Mouse (Mus musculus) kidney, adult 10 weeks (tissue): Measurements from ENCODE around the gene Slc25a25. TPM values are rescaled to one million over a fixed set of nuclear protein-coding genes. Genes with fewer than 3 reads are reported as not detected.

Experiments
- polyA plus RNA-seq: library from polyadenylated mRNA; stranded (reverse); fragments of 350-450 nt; fragmentation: Illumina TruSeq; extraction: RNeasy Lipid Tissue Mini Kit (QIAGEN cat#74804); gene quantifications from one replicate; pipeline ENCODE4 v1.2.3, GENCODE M21; 2014; ENCODE audit warnings: low read depth, low replicate concordance

Gene Slc25a25
- polyA plus RNA-seq = 16.5 TPM

DNA sequence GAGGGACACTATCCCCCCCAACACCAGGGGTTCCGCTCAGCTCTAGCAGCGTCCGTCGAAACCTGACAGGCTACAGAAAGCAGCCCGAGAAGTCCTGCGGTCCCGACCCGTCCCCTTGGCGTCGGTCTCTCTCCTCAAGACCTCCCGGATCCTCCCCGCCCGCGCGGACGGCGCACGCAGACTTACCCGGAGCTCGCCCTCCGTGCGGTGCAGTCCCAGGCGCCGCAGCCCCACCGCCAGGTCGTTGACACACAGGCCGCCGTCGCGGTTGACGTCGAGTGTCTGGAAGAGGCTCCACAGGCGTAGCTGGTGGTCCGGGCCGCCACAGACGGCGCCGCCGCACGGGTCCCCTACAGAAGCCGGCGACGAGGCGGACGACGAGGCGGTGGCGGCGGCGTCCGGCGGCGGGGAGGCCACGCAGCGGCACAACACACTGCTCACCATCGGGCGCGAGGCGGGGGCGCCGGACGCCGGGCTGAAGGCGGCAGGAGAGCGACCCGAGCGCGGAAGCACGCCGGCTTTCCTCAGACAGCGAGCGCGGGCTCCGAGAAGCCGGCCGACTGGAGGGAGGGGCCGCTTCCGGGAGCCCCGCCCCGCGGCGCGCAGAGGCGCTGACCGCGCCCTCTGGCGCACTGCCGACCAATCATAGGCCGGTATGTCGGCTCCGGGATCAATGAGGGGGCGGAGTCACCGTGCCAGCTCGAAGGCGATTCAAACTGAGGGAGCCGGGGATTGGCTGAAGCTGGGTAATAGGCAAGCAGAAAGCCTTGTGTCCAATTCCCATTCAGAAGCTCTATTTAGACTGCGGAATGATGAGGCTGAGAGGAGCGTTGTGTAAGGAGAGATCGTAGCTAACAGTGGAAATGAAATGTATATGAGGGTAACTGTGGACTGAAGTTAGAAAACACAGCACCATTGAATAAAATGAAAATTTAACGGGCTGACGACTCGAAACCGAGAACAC lies at the start of gene Slc25a25:
TSS of gene Slc25a25 (minus strand) at position 565 of the 964 bp plus-strand sequence.

DNA sequence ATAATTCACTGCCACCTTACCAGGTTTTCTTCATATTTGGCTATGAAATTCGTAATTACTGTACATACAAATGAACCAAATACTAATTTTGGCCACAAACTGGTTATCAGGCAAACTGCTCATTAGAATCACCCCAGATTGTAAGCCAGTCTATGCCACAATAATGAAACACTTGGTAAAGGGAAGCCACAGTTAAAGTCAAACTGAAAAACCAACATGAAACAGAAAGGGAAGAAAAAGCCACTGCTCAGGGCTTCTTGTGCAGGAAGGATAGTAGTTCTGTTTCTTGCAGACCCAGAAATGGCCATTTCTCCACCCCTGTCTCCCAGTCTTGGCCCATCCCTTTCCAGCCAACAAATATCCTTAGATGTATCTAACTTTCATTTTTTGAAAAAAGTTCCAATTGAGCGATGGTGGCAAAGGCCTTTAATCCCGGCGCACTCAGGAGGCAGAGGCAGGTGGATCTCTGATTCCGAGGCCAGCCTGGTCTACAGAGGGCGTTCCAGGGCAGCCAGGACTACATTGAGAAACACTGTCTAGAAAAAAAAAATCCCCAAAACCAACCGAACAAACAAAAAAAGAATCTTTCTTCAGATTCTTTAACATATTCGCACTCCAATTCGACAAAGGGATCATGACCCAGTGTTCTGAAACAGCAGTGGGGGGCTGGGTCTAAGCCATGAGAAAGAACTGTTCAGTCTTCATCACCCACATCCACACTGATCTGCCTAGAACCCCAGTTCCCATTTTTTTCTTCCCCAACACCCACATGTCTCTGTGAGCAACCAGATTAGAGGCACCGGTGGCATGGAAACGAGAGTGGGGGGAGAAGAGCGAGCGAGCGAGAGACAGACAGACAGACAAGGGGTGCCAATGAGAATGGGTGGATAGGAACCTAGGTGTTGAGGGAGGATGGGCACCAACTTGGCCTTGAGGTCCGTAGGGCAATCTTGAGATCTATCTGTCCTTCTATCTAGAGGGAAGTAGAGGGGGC lies 1.2 kb downstream of the Slc25a25 start, which contains the start of gene Naif1:
TSS of gene Naif1 (plus strand) at position 697 of the 994 bp plus-strand sequence.

DNA sequence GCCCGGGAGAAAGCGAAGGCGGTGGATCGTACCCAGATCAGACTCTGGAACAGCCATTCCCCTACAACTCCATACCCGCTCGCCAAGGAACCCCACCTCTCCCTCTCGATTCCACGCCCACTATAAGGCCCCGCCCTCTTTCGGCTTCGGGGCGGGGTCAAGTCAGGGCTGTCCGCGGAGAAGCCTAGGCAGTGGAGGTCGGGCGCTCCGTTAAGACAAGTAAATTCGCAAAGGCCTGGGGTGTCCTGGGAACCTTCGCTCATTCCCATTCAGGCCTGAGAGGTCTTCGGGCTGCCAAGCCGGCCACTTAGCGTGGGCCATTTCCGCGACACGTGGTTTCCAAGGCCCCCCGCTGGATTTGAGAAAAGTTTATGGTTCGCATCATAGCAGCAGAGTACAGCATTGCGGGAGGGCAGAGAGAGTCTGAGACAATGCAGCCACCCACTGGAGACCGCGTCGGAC lies 55.7 kb downstream of the Slc25a25 start, which contains the start of gene Ptges2:
TSS of gene Ptges2 (plus strand) at position 413 of the 462 bp plus-strand sequence.

DNA sequence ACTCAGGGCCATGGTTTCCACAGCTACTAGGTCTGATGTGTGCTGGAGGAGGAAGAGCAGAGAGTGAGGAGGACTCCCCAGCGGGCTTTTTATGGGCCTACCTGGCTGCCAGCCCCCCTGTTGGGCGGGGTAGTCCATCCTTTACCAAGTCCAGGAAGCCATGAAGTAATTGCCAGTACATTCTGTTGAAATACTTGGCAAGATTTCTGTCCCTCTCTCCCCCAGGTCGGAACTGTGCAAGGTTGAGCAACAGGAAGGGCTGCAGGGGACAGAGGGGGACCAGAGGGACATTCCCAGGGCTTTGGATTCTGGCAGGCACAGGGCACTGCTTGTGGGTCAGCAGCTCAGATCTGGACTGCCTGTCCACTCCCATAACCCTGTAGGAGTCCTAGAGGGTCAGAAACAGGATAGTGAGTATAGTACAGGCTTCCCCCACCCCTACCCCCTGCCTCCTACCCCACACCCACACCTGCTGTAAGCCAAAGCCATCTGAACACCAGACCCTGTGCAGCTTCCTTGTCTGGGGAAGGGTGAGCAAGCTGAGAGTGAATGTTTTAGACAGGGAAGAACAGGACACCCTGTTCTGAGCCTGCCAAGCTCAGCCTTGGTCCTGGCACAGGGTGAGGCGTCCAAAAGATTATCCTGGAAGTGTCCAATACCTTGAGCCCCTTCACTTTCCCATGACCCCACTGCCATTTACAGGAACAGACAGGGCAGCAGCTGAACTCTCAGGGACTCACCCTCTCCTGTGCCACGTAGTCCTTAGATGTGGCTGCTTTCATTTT lies 63.3 kb downstream of the Slc25a25 start, which contains the start of gene Lcn2:
TSS of gene Lcn2 (minus strand) at position 547 of the 785 bp plus-strand sequence.

DNA sequence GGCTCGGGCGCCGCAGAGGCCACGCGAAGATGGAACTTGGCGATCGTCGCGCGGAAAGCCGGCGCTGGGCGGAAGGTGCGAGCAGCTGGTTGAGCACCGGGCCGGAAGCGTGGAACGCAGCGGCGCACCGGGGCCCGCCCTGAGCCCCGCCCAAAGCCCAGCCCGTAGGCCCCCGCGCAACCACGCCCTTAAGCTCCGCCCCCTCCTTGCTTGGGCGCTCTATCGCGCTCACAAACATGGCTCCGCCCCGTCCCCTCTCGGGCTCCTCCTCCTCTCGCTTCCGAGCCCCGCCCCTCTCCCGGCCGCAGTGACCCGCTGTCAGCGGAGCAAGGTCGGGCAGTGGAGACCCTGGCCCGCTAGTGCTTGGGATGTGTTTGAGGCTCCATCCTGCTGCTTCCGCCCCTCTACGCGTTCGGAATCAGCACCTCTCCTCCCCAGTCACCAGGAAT lies 69.4 kb downstream of the Slc25a25 start, which contains the start of gene 1110008P14Rik:
TSS of gene 1110008P14Rik (minus strand) at position 164 of the 449 bp plus-strand sequence.

Other genes starting within 250 kb of the Slc25a25 start
- 8.6 TPM for gene Pomt1, start 214.9 kb downstream of the Slc25a25 start, polyA plus RNA-seq
- gene Uck1, start 191.3 kb downstream of the Slc25a25 start, polyA plus RNA-seq = 17.3 TPM
- gene Golga2, start 164.1 kb downstream of the Slc25a25 start, polyA plus RNA-seq = 11.1 TPM
- gene Swi5, start 163.4 kb downstream of the Slc25a25 start, polyA plus RNA-seq = 354 TPM
- gene Ciz1, start 99.1 kb downstream of the Slc25a25 start, polyA plus RNA-seq = 4.2 TPM
- 0.40 TPM for gene Dnm1, start 98.1 kb downstream of the Slc25a25 start, polyA plus RNA-seq
- gene 1110008P14Rik, start 69.5 kb downstream of the Slc25a25 start, polyA plus RNA-seq = 1.6 TPM
- 2.1 TPM for gene Lcn2, start 63.2 kb downstream of the Slc25a25 start, polyA plus RNA-seq
- 1.8 TPM for gene Ptges2, start 55.5 kb downstream of the Slc25a25 start, polyA plus RNA-seq
- gene Naif1, start 988 bp downstream of the Slc25a25 start, polyA plus RNA-seq = 0.85 TPM
- gene Fam102a, start 83.9 kb upstream of the Slc25a25 start, polyA plus RNA-seq = 8.8 TPM
- gene Dpm2, start 119.4 kb upstream of the Slc25a25 start, polyA plus RNA-seq = 1.7 TPM
- gene Pip5kl1, start 123.4 kb upstream of the Slc25a25 start, polyA plus RNA-seq = not detected
- not detected for gene 9430097D07Rik, start 124.2 kb upstream of the Slc25a25 start, polyA plus RNA-seq
- 0.49 TPM for gene St6galnac4, start 135.7 kb upstream of the Slc25a25 start, polyA plus RNA-seq
- gene St6galnac6, start 148.3 kb upstream of the Slc25a25 start, polyA plus RNA-seq = 1.4 TPM
- gene Ak1, start 170.3 kb upstream of the Slc25a25 start, polyA plus RNA-seq = 3.7 TPM
- 6.9 TPM for gene Eng, start 195.2 kb upstream of the Slc25a25 start, polyA plus RNA-seq